Mouse (Mus musculus) neural tube, embryonic 11.5 days (tissue): ENCODE data around the gene Tmed1. TPM values are rescaled to one million over a fixed set of nuclear protein-coding genes. Genes with fewer than 3 reads are reported as not detected.
"Not testable (repeated sequence)": the region's sequence is repeated elsewhere in the genome, so short reads cannot be mapped to it uniquely, and the experiment has no call there.

ENCODE experiments used
- ATAC-seq: fragments of 200-750 bp; cut with Nextera tagmentation; 2 replicates; pipeline ENCODE4 v1.8.0; 2017; ENCODE audit warnings: moderate number of reproducible peaks, mild to moderate bottlenecking, moderate TSS enrichment, moderate library complexity; ENCODE audit not compliant: insufficient read depth, low FRiP score, low TSS enrichment
- DNase-seq: peaks from one replicate; pipeline ENCODE4 v3.0.0-alpha.2; 2015; ENCODE audit warnings: low spot score
- H3K27ac ChIP-seq: fragments of 300-500 bp; sonication (generic); 2 replicates; pipeline ENCODE4 v1.5.1; 2014; ENCODE audit warnings: low read depth, mild to moderate bottlenecking, low read length
- H3K27me3 ChIP-seq: fragments of 300-500 bp; sonication (generic); 2 replicates; pipeline ENCODE4 v1.6.1; 2014; ENCODE audit warnings: mild to moderate bottlenecking, low read length, mixed read lengths; ENCODE audit not compliant: control insufficient read depth, insufficient read depth
- H3K36me3 ChIP-seq: fragments of 300-500 bp; sonication (generic); 2 replicates; pipeline ENCODE4 v1.6.1; 2014; ENCODE audit warnings: mild to moderate bottlenecking, low read length, moderate library complexity, mixed read lengths; ENCODE audit not compliant: control insufficient read depth, insufficient read depth
- H3K4me1 ChIP-seq: fragments of 300-500 bp; sonication (generic); 2 replicates; pipeline ENCODE4 v1.6.1; 2014; ENCODE audit warnings: low read length, mixed read lengths; ENCODE audit not compliant: control insufficient read depth, insufficient read depth
- H3K4me2 ChIP-seq: fragments of 300-500 bp; sonication (generic); 2 replicates; pipeline ENCODE4 v1.6.1; 2014; ENCODE audit warnings: low read depth, mild to moderate bottlenecking, moderate library complexity
- H3K4me3 ChIP-seq: fragments of 300-500 bp; sonication (generic); 2 replicates; pipeline ENCODE4 v1.5.1; 2014; ENCODE audit warnings: low read depth, low read length
- H3K9ac ChIP-seq: fragments of 300-500 bp; sonication (generic); 2 replicates; pipeline ENCODE4 v1.6.1; 2014; ENCODE audit warnings: mild to moderate bottlenecking, low read length
- H3K9me3 ChIP-seq: fragments of 300-500 bp; sonication (generic); 2 replicates; pipeline ENCODE4 v1.6.1; 2016; ENCODE audit warnings: low read length; ENCODE audit not compliant: control insufficient read depth
- WGBS: fragments of 180-500 bp; shearing (Covaris S2); extraction: QIAGEN DNeasy Blood & Tissue Kit; methylation state at CpG from one replicate; pipeline ENCODE4 v1.1.7; 2014; 5-methylcytosine and 5-hydroxymethylcytosine counted together
- polyA plus RNA-seq: library from polyadenylated mRNA; unstranded; fragments of >200 nt; fragmentation: Nextera tagmentation; extraction: Ambion mirVana; gene quantifications from 2 replicates; pipeline ENCODE4 v1.2.1, GENCODE M21; 2014

The Tmed1 gene
- polyA plus RNA-seq, 1 experiment from 2014 or later: 77.0 TPM

DNA sequence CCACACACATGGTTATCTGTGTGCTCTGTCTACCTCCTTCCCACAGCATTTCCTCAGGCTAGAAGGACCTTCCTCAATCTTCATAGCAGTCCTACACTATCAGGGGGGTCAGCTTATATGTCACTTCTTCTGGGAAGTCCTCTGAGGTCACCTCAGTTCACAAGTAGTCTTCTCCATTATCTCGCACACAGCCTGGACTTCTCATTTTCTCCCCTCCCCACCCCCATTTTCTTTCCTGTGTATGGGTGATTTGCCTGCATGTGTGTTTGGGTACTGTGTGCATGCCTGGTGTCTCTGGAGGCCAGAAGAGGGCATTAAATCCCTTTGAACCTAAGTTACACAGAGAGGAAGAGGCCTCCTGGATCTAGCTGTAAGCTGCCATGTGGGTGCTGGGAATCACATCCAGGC lies 17.9 kb upstream of the Tmed1 start:
- Histone ChIP-seq H3K9me3 (no peaks in the 10 kb centered on the region), H3K9ac (no peak overlapping the region), H3K36me3 (no peaks in the 10 kb centered on the region; the same call in 1 of the 2 replicates), H3K27ac (no peak overlapping the region), H3K4me1 (no peaks in the 10 kb centered on the region), H3K27me3 (no peaks in the 10 kb centered on the region), H3K4me2 (no peak overlapping the region), H3K4me3 (no peak overlapping the region)
- 63% methylated on average over 1 of the region's 1 CpGs for WGBS
- no peak for ATAC-seq
- no peak for DNase-seq

- no peak overlapping the region for H3K9ac ChIP-seq
- H3K4me1 ChIP-seq: no peaks in the 10 kb centered on the region
- WGBS: 95% methylated on average over 2 of the region's 2 CpGs
- ATAC-seq: no peak
- H3K36me3 ChIP-seq: no peaks in the 10 kb centered on the region; the same call in 1 of the 2 replicates
- no peaks in the 10 kb centered on the region for H3K9me3 ChIP-seq
- H3K4me3 ChIP-seq: no peak overlapping the region
- no peak for DNase-seq
- no peak overlapping the region for H3K27ac ChIP-seq
- H3K4me2 ChIP-seq: no peak overlapping the region
- no peaks in the 10 kb centered on the region for H3K27me3 ChIP-seq
Observed at GRCm38 (mm10) chr9:21527100-21527801, 17.2 kb upstream of the Tmed1 start.

- Histone ChIP-seq H3K4me1 (no peaks in the 10 kb centered on the region), H3K4me3 (no peak overlapping the region), H3K9me3 (no peaks in the 10 kb centered on the region), H3K36me3 (no peaks in the 10 kb centered on the region; the same call in 1 of the 2 replicates), H3K27me3 (no peaks in the 10 kb centered on the region), H3K27ac (no peak overlapping the region), H3K9ac (no peak overlapping the region), H3K4me2 (no peak overlapping the region)
- DNase-seq (no peak), ATAC-seq (no peak)
- 88% methylated on average over 3 of the region's 3 CpGs for WGBS
Observed at GRCm38 (mm10) chr9:21526634-21526944, 16.5 kb upstream of the Tmed1 start.

- Histone ChIP-seq H3K27me3 (no peaks in the 10 kb centered on the region), H3K4me2 (no peak within 1 kb of the TSS), H3K9ac (no peak within 1 kb of the TSS), H3K36me3 (no peaks in the 10 kb centered on the region; the same call in 1 of the 2 replicates), H3K9me3 (no peaks in the 10 kb centered on the region), H3K4me1 (no peaks in the 10 kb centered on the region), H3K27ac (no peak within 1 kb of the TSS), H3K4me3 (no peak within 1 kb of the TSS)
- DNase-seq (no peak), ATAC-seq (no peak)
- WGBS: 75% methylated on average over 14 of the region's 14 CpGs
Observed at GRCm38 (mm10) chr9:21525937-21526633, 16.0 kb upstream of the Tmed1 start, which contains the start of gene AB124611. TSS of gene AB124611 (plus strand) at chr9:21526176.

DNA sequence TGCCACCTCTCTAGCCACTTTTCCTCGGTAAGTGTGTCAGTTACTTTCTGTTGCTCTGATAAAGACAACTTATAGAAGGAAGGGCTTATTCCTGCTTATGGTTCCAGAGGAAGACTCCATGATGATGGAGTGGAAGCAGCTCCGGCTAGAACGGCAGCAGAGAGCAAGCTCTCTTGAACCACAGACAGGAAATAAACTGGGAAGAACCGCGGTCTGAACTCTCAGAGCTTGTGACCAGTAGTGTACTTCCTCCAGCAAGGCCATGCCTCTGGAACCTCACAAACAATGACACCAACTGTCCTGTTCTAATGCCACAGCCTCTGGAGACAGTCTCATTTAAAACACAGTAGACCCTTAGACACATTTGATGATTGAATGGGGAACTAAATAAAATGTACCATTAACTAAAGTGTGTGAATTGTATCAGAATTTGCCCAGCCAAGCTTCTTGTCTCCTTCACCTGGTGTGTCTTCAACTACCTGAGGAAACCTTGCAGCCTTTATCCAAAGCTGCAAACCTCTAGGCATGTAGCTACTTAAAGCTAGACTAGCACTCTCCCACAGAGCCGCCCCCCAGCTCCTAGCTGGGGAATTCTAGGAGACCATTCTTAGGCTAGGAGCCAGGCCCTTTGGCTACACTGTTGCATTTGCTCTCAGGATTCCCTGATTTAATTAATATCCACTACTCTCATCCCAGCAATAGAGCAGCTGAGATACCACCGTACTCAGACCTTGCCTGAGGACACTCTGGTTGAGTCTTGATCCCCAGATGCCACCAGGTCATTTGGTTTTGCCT lies 15.3 kb upstream of the Tmed1 start:
- DNase-seq (no peak), ATAC-seq (no peak)
- Histone ChIP-seq H3K27ac (no peak overlapping the region), H3K4me3 (no peak overlapping the region), H3K4me1 (no peaks in the 10 kb centered on the region), H3K36me3 (no peaks in the 10 kb centered on the region; the same call in 1 of the 2 replicates), H3K27me3 (no peaks in the 10 kb centered on the region), H3K9me3 (no peaks in the 10 kb centered on the region), H3K4me2 (no peak overlapping the region), H3K9ac (no peak overlapping the region)
- 83% methylated on average over 7 of the region's 7 CpGs for WGBS

DNA sequence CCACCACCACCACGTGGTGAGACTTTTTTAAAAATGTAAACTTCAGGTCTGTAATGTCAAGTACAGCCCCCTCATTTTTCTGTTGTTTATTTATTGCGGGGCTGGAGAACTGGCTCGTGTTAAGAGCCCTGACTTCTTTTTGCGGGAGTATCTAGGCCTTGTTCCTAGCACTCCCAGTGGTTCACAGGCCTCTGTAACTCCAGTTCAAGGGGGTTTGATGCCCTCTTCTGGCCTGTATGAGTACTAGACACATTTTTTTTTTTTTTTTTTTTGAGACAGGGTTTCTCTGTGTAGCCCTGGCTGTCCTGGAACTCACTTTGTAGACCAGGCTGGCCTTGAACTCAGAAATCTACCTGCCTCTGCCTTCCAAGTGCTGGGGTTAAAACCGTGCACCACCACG lies 8.6 kb upstream of the Tmed1 start:
- H3K9ac ChIP-seq, H3K4me1 ChIP-seq, H3K27me3 ChIP-seq, H3K4me3 ChIP-seq, H3K9me3 ChIP-seq, ATAC-seq, DNase-seq, H3K4me2 ChIP-seq, H3K36me3 ChIP-seq, H3K27ac ChIP-seq: not testable (repeated sequence)
- WGBS: 78% methylated on average over 6 of the region's 6 CpGs

- Histone ChIP-seq H3K4me2 (no peak overlapping the region), H3K36me3 (no peaks in the 10 kb centered on the region), H3K9me3 (no peaks in the 10 kb centered on the region), H3K27me3 (no peaks in the 10 kb centered on the region), H3K4me1 (no peaks in the 10 kb centered on the region), H3K27ac (no peak overlapping the region), H3K9ac (no peak overlapping the region), H3K4me3 (no peak overlapping the region)
- ATAC-seq: no peak
- no peak for DNase-seq
- WGBS: 89% methylated on average over 6 of the region's 6 CpGs
Observed at GRCm38 (mm10) chr9:21517947-21518495, 8.0 kb upstream of the Tmed1 start.

DNA sequence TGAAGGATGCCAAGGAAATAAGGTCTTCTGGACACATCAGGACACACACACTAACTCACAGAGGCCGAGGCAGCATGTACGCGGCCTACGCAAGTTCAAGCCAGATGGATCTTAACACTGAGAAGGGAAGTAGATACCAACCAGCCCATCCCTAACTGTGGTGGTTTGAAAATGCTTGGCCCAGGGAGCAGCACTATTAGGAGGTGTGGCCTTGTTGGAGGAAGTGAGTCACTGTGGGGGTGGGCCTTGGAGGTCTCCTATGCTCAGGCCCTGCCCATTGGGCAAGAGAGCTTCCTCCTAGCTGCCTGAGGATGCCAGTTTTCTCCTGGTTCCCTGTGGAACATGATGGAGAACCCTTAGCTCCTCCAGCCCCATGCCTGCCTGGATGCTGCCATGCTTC lies 3.4 kb upstream of the Tmed1 start:
- H3K27ac ChIP-seq: no peak overlapping the region
- WGBS: 91% methylated on average over 4 of the region's 4 CpGs
- H3K4me1 ChIP-seq: no peaks in the 10 kb centered on the region
- no peak overlapping the region for H3K4me3 ChIP-seq
- H3K36me3 ChIP-seq: no peaks in the 10 kb centered on the region; the same call in 1 of the 2 replicates
- no peak overlapping the region for H3K9ac ChIP-seq
- ATAC-seq (no peak), DNase-seq (no peak)
- H3K9me3 ChIP-seq: no peaks in the 10 kb centered on the region
- no peak overlapping the region for H3K4me2 ChIP-seq
- H3K27me3 ChIP-seq: no peaks in the 10 kb centered on the region
